Mouse (Mus musculus) G1E (cell line): ENCODE measurements around the gene Cpe. TPM values are rescaled to one million over a fixed set of nuclear protein-coding genes. Genes with fewer than 3 reads are reported as not detected.

Experiments
- ATAC-seq: 2 replicates; pipeline ENCODE4 v1.8.0; 2016; ENCODE audit warnings: mild to moderate bottlenecking; ENCODE audit not compliant: insufficient number of reproducible peaks, poor library complexity, low FRiP score, severe bottlenecking; ENCODE audit errors: extremely low read depth
- DNase-seq: peaks from one replicate; pipeline ENCODE4 v3.0.0; 2012; ENCODE audit warnings: low spot score
- H3K27me3 ChIP-seq: 2 replicates; pipeline ENCODE4 v1.6.1; 2012; ENCODE audit warnings: mild to moderate bottlenecking, low read length, inconsistent platforms; ENCODE audit not compliant: insufficient read depth
- H3K36me3 ChIP-seq: replicated peaks from 2 replicates; pipeline ENCODE3; 2012; ENCODE audit warnings: mild to moderate bottlenecking, inconsistent platforms
- H3K4me1 ChIP-seq: 2 replicates; pipeline ENCODE4 v1.6.1; 2012; ENCODE audit warnings: low read depth, low read length, inconsistent platforms, mixed read lengths; ENCODE audit not compliant: insufficient read depth
- H3K4me3 ChIP-seq: 2 replicates; pipeline ENCODE4 v1.5.1; 2012; ENCODE audit warnings: low read depth, mild to moderate bottlenecking, inconsistent platforms, low read length, moderate library complexity, mixed read lengths
- H3K9me3 ChIP-seq: replicated peaks from 2 replicates; pipeline ENCODE4 v1.6.1; 2012; ENCODE audit warnings: inconsistent platforms
- CTCF ChIP-seq: IDR thresholded peaks from 2 replicates; pipeline ENCODE4 v1.5.1; 2012; ENCODE audit warnings: low read depth, low read length, inconsistent platforms, mixed read lengths
- GATA1 ChIP-seq: IDR thresholded peaks from 2 replicates; pipeline ENCODE4 v1.6.1; 2012; ENCODE audit warnings: borderline replicate concordance, low read length, inconsistent platforms, mixed read lengths
- GATA2 ChIP-seq: IDR thresholded peaks from 2 replicates; pipeline ENCODE4 v1.6.1; 2012; ENCODE audit warnings: low read depth, low read length, inconsistent platforms, borderline replicate concordance
- POLR2AphosphoS5 ChIP-seq: IDR thresholded peaks from 2 replicates; pipeline ENCODE4 v1.6.1; 2012; ENCODE audit warnings: low read depth, low read length, inconsistent platforms; ENCODE audit not compliant: insufficient replicate concordance
- TAL1 ChIP-seq: conservative IDR thresholded peaks from 2 replicates; pipeline ENCODE4 v1.6.1; 2012; ENCODE audit warnings: low read depth, low read length, inconsistent platforms, mixed read lengths
- polyA plus RNA-seq: library from polyadenylated mRNA; stranded (reverse); fragments of >175 nt; gene quantifications from 2 replicates; pipeline ENCODE4 v1.2.3, GENCODE M21; 2012
- total RNA-seq, 2 experiments: library from RNA; stranded (forward) in 1 of 2; stranded (reverse) in 1 of 2; fragments of 200-1000 nt in 1 of 2; fragments of >200 nt in 1 of 2; fragmentation: Nextera tagmentation in 1 of 2; gene quantifications; 2 replicates each; pipeline ENCODE4 v1.2.3; 2014 to 2017

Cpe gene
- total and polyA plus RNA-seq, 3 experiments = 0.11 TPM; not detected in 2

- H3K9me3 ChIP-seq = no peaks in the 10 kb centered on the region
- TF ChIP-seq POLR2AphosphoS5 = no peak
- TF ChIP-seq CTCF = no peak
- no peak for TF ChIP-seq TAL1
- no peak for TF ChIP-seq GATA1
- TF ChIP-seq GATA2 = no peak
Measured at GRCm38 (mm10) chr8:64629034-64629760, 63.7 kb downstream of the Cpe start.

GRCm38 (mm10) chr8:64628039-64628438 lies 64.8 kb downstream of the Cpe start:
- no peak overlapping the region for H3K4me3 ChIP-seq
- ATAC-seq (no peak), DNase-seq (no peak)
- peaks cover 4% of the 10 kb centered on the region; the same call in 1 of the 2 replicates for H3K27me3 ChIP-seq
- H3K36me3 ChIP-seq = no peaks in the 10 kb centered on the region
- TF ChIP-seq GATA2 = no peak
- no peak for TF ChIP-seq TAL1
- no peak for TF ChIP-seq POLR2AphosphoS5
- no peak for TF ChIP-seq CTCF
- no peak for TF ChIP-seq GATA1
- H3K4me1 ChIP-seq = no peaks in the 10 kb centered on the region
- no peaks in the 10 kb centered on the region for H3K9me3 ChIP-seq

More at GRCm38 (mm10) chr8:64629034-64629760, 63.7 kb downstream of the Cpe start:
- no peak overlapping the region for H3K4me3 ChIP-seq
- no peaks in the 10 kb centered on the region for H3K4me1 ChIP-seq
- no peaks in the 10 kb centered on the region for H3K36me3 ChIP-seq
- peaks cover 4% of the 10 kb centered on the region; the same call in 1 of the 2 replicates for H3K27me3 ChIP-seq
- ATAC-seq (no peak), DNase-seq (no peak)

- Histone ChIP-seq H3K4me1 (no peaks in the 10 kb centered on the region), H3K27me3 (peaks cover 4% of the 10 kb centered on the region; the same call in 1 of the 2 replicates), H3K36me3 (no peaks in the 10 kb centered on the region), H3K9me3 (no peaks in the 10 kb centered on the region), H3K4me3 (no peak overlapping the region)
- ATAC-seq (no peak), DNase-seq (no peak)
- TF ChIP-seq CTCF = no peak
- TF ChIP-seq TAL1 = no peak
- no peak for TF ChIP-seq GATA1
- TF ChIP-seq GATA2 = no peak
- no peak for TF ChIP-seq POLR2AphosphoS5
Measured at GRCm38 (mm10) chr8:64624603-64625037, 68.2 kb downstream of the Cpe start.

- Histone ChIP-seq H3K4me3 (no peak overlapping the region), H3K27me3 (no peaks in the 10 kb centered on the region; the same call in 1 of the 2 replicates), H3K36me3 (no peaks in the 10 kb centered on the region), H3K4me1 (no peaks in the 10 kb centered on the region), H3K9me3 (no peaks in the 10 kb centered on the region)
- no peak for TF ChIP-seq POLR2AphosphoS5
- TF ChIP-seq GATA2 = no peak
- TF ChIP-seq CTCF = no peak
- no peak for TF ChIP-seq GATA1
- TF ChIP-seq TAL1 = no peak
- ATAC-seq (no peak), DNase-seq (no peak)
Measured at GRCm38 (mm10) chr8:64620365-64621150, 72.3 kb downstream of the Cpe start.

GRCm38 (mm10) chr8:64619661-64620060 lies 73.2 kb downstream of the Cpe start:
- H3K36me3 ChIP-seq = no peaks in the 10 kb centered on the region
- TF ChIP-seq GATA1 = no peak
- no peak for TF ChIP-seq POLR2AphosphoS5
- TF ChIP-seq TAL1 = no peak
- TF ChIP-seq GATA2 = no peak
- TF ChIP-seq CTCF = no peak
- H3K4me3 ChIP-seq = no peak overlapping the region
- H3K9me3 ChIP-seq = no peaks in the 10 kb centered on the region
- no peaks in the 10 kb centered on the region for H3K4me1 ChIP-seq
- ATAC-seq (no peak), DNase-seq (no peak)
- no peaks in the 10 kb centered on the region; the same call in 1 of the 2 replicates for H3K27me3 ChIP-seq

- no peak overlapping the region for H3K4me3 ChIP-seq
- no peaks in the 10 kb centered on the region for H3K4me1 ChIP-seq
- TF ChIP-seq CTCF (peak; percentile 76; the same call in 1 of the 2 replicates), GATA1 (no peak)
- no peak; the same call in 1 of the 2 replicates for ATAC-seq
- H3K27me3 ChIP-seq = no peaks in the 10 kb centered on the region; the same call in 1 of the 2 replicates
- H3K36me3 ChIP-seq = no peaks in the 10 kb centered on the region
- peak; percentile 42 for DNase-seq
- no peaks in the 10 kb centered on the region for H3K9me3 ChIP-seq
Measured at GRCm38 (mm10) chr8:64618618-64619017, 74.2 kb downstream of the Cpe start.
